Mouse (Mus musculus) forebrain, embryonic 10.5 days (tissue): ENCODE results near the gene Os9. TPM values are rescaled to one million over a fixed set of nuclear protein-coding genes. Genes with fewer than 3 reads are reported as not detected.

Experiments
- DNase-seq: peaks from one replicate; pipeline ENCODE4 v3.0.0-alpha.2; 2017; ENCODE audit warnings: low spot score; ENCODE audit errors: extremely low spot score
- H3K27ac ChIP-seq: fragments of 300-500 bp; sonication (generic); 2 replicates; pipeline ENCODE4 v1.5.1; 2016; ENCODE audit warnings: mild to moderate bottlenecking
- H3K27me3 ChIP-seq: fragments of 300-500 bp; sonication (generic); 2 replicates; pipeline ENCODE4 v1.6.1; 2016; ENCODE audit warnings: mild to moderate bottlenecking; ENCODE audit not compliant: poor library complexity, severe bottlenecking
- H3K36me3 ChIP-seq: fragments of 300-500 bp; sonication (generic); replicated peaks from 2 replicates; pipeline ENCODE4 v1.6.1; 2016; ENCODE audit warnings: mild to moderate bottlenecking, moderate library complexity
- H3K4me1 ChIP-seq: fragments of 300-500 bp; sonication (generic); 2 replicates; pipeline ENCODE4 v1.6.1; 2016
- H3K4me3 ChIP-seq: fragments of 300-500 bp; sonication (generic); 2 replicates; pipeline ENCODE4 v1.5.1; 2016; ENCODE audit warnings: mild to moderate bottlenecking, moderate library complexity
- H3K9me3 ChIP-seq: fragments of 300-500 bp; sonication (generic); 2 replicates; pipeline ENCODE4 v1.6.1; 2016; ENCODE audit warnings: mild to moderate bottlenecking, moderate library complexity
- WGBS: fragments of 180-500 bp; shearing (Covaris S2); methylation state at CpG from one replicate; pipeline ENCODE4 v1.1.7; 2016; 5-methylcytosine and 5-hydroxymethylcytosine counted together
- polyA plus RNA-seq: library from polyadenylated mRNA; unstranded; fragments of >200 nt; fragmentation: Nextera tagmentation; extraction: Ambion mirVana; gene quantifications from 2 replicates; pipeline ENCODE4 v1.2.1, GENCODE M21; 2016

Gene Os9
- polyA plus RNA-seq, 1 experiment from 2014 or later = 54.2 TPM

GRCm38 (mm10) chr10:127122784-127123435, 2.0 kb upstream of the Os9 start:
- Histone ChIP-seq H3K4me3 (peak overlapping the region; percentile 44), H3K36me3 (peaks cover 16% of the 10 kb centered on the region), H3K4me1 (peaks cover 29% of the 10 kb centered on the region), H3K27ac (peak overlapping the region; percentile 20; the same call in 1 of the 2 replicates), H3K9me3 (no peaks in the 10 kb centered on the region), H3K27me3 (no peaks in the 10 kb centered on the region)
- peak; percentile 41 for DNase-seq
- WGBS = 10% methylated on average over 13 of the region's 13 CpGs

- H3K4me3 ChIP-seq = no peak overlapping the region
- no peak for DNase-seq
- H3K27ac ChIP-seq = no peak overlapping the region
- WGBS = 83% methylated on average over 3 of the region's 3 CpGs
- no peaks in the 10 kb centered on the region for H3K27me3 ChIP-seq
- no peaks in the 10 kb centered on the region for H3K9me3 ChIP-seq
- H3K36me3 ChIP-seq = peaks cover 25% of the 10 kb centered on the region
- H3K4me1 ChIP-seq = peaks cover 29% of the 10 kb centered on the region
These were observed 1.1 kb upstream of the Os9 start for GRCm38 (mm10) chr10:127122018-127122417.

GRCm38 (mm10) chr10:127120301-127121065, 448 bp downstream of the Os9 start:
- H3K4me3 ChIP-seq = peak overlapping the region; percentile 94
- H3K4me1 ChIP-seq = peaks cover 29% of the 10 kb centered on the region
- WGBS = 5% methylated on average over 34 of the region's 34 CpGs
- H3K27ac ChIP-seq = peak overlapping the region; percentile 82
- H3K9me3 ChIP-seq = no peaks in the 10 kb centered on the region
- peaks cover 40% of the 10 kb centered on the region for H3K36me3 ChIP-seq
- H3K27me3 ChIP-seq = no peaks in the 10 kb centered on the region
- DNase-seq = no peak

- H3K4me3 ChIP-seq = peak overlapping the region; percentile 8; the same call in 1 of the 2 replicates
- H3K27me3 ChIP-seq = no peaks in the 10 kb centered on the region
- 94% methylated on average over 10 of the region's 10 CpGs for WGBS
- DNase-seq = no peak
- H3K36me3 ChIP-seq = peaks cover 42% of the 10 kb centered on the region
- H3K27ac ChIP-seq = no peak overlapping the region
- H3K4me1 ChIP-seq = peaks cover 29% of the 10 kb centered on the region
- no peaks in the 10 kb centered on the region for H3K9me3 ChIP-seq
These were observed 1.7 kb downstream of the Os9 start for GRCm38 (mm10) chr10:127119229-127119628.

GRCm38 (mm10) chr10:127118470-127118869, 2.5 kb downstream of the Os9 start:
- H3K36me3 ChIP-seq = peaks cover 42% of the 10 kb centered on the region
- H3K9me3 ChIP-seq = no peaks in the 10 kb centered on the region
- no peak for DNase-seq
- no peak overlapping the region for H3K4me3 ChIP-seq
- peaks cover 29% of the 10 kb centered on the region for H3K4me1 ChIP-seq
- no peaks in the 10 kb centered on the region for H3K27me3 ChIP-seq
- 93% methylated on average over 11 of the region's 11 CpGs for WGBS
- no peak overlapping the region for H3K27ac ChIP-seq

- DNase-seq = no peak
- 86% methylated on average over 2 of the region's 2 CpGs for WGBS
- H3K36me3 ChIP-seq = peaks cover 55% of the 10 kb centered on the region
- no peak overlapping the region for H3K4me3 ChIP-seq
- no peaks in the 10 kb centered on the region for H3K9me3 ChIP-seq
- peaks cover 4% of the 10 kb centered on the region for H3K4me1 ChIP-seq
- no peak overlapping the region for H3K27ac ChIP-seq
- H3K27me3 ChIP-seq = no peaks in the 10 kb centered on the region
These were observed 5.9 kb downstream of the Os9 start for GRCm38 (mm10) chr10:127115068-127115467.

- H3K4me3 ChIP-seq = no peak overlapping the region
- peaks cover 54% of the 10 kb centered on the region for H3K36me3 ChIP-seq
- H3K27ac ChIP-seq = no peak overlapping the region
- no peaks in the 10 kb centered on the region for H3K9me3 ChIP-seq
- H3K27me3 ChIP-seq = no peaks in the 10 kb centered on the region
- no peak for DNase-seq
- no peaks in the 10 kb centered on the region for H3K4me1 ChIP-seq
- WGBS = 93% methylated on average over 11 of the region's 11 CpGs
These were observed 6.5 kb downstream of the Os9 start for GRCm38 (mm10) chr10:127114408-127114807.

GRCm38 (mm10) chr10:127111001-127111887, 9.7 kb downstream of the Os9 start:
- H3K4me1 ChIP-seq = no peaks in the 10 kb centered on the region

GRCm38 (mm10) chr10:127108262-127108583, 12.7 kb downstream of the Os9 start:
- 88% methylated on average over 3 of the region's 3 CpGs for WGBS
- H3K27ac ChIP-seq = no peak overlapping the region
- H3K36me3 ChIP-seq = peaks cover 38% of the 10 kb centered on the region
- H3K27me3 ChIP-seq = no peaks in the 10 kb centered on the region
- no peak for DNase-seq
- no peaks in the 10 kb centered on the region for H3K4me1 ChIP-seq
- no peaks in the 10 kb centered on the region for H3K9me3 ChIP-seq
- H3K4me3 ChIP-seq = no peak overlapping the region

More at GRCm38 (mm10) chr10:127111001-127111887, 9.7 kb downstream of the Os9 start:
- no peak for DNase-seq
- Histone ChIP-seq H3K27me3 (no peaks in the 10 kb centered on the region), H3K36me3 (peaks cover 33% of the 10 kb centered on the region), H3K9me3 (no peaks in the 10 kb centered on the region), H3K4me3 (no peak overlapping the region), H3K27ac (no peak overlapping the region)
- WGBS = 91% methylated on average over 15 of the region's 15 CpGs

- no peak for DNase-seq
- Histone ChIP-seq H3K4me3 (no peak overlapping the region), H3K9me3 (no peaks in the 10 kb centered on the region), H3K27me3 (no peaks in the 10 kb centered on the region), H3K27ac (no peak overlapping the region), H3K36me3 (peaks cover 33% of the 10 kb centered on the region), H3K4me1 (no peaks in the 10 kb centered on the region)
- WGBS = 92% methylated on average over 16 of the region's 16 CpGs
These were observed 13.2 kb downstream of the Os9 start for GRCm38 (mm10) chr10:127107563-127108261.

- no peaks in the 10 kb centered on the region for H3K4me1 ChIP-seq
- H3K27ac ChIP-seq = no peak overlapping the region
- H3K36me3 ChIP-seq = peaks cover 42% of the 10 kb centered on the region
- H3K9me3 ChIP-seq = no peaks in the 10 kb centered on the region
- 87% methylated on average over 7 of the region's 7 CpGs for WGBS
- H3K4me3 ChIP-seq = no peak overlapping the region
- no peaks in the 10 kb centered on the region for H3K27me3 ChIP-seq
- no peak for DNase-seq
These were observed 17.3 kb downstream of the Os9 start for GRCm38 (mm10) chr10:127103631-127104030.

- Histone ChIP-seq H3K27ac (no peak overlapping the region), H3K36me3 (peaks cover 55% of the 10 kb centered on the region), H3K4me1 (no peaks in the 10 kb centered on the region), H3K4me3 (no peak overlapping the region), H3K9me3 (no peaks in the 10 kb centered on the region), H3K27me3 (no peaks in the 10 kb centered on the region)
- no peak for DNase-seq
- 91% methylated on average over 6 of the region's 6 CpGs for WGBS
These were observed 19.8 kb downstream of the Os9 start for GRCm38 (mm10) chr10:127101151-127101550.
